Mouse (Mus musculus) monocyte, adult 5-6 weeks (primary cell): ENCODE results near the gene Dnajc3. TPM values are rescaled to one million over a fixed set of nuclear protein-coding genes. Genes with fewer than 3 reads are reported as not detected.

Source experiments
- ATAC-seq: fragments of 153-309, 156-312 bp; replicated peaks from 2 replicates; pipeline ENCODE4 v1.8.0; 2017; ENCODE audit warnings: mild to moderate bottlenecking; ENCODE audit not compliant: low TSS enrichment, insufficient number of reproducible peaks, severe bottlenecking, poor library complexity, low FRiP score
- total RNA-seq: library from RNA; stranded (forward); fragments of 200-1000, 200-491, 200-594 nt; gene quantifications from 3 replicates; pipeline ENCODE4 v1.2.3, GENCODE M21; 2017

Dnajc3 gene
- total RNA-seq = 73.5 to 105 TPM (median 85.8 TPM) in 3 replicates

GRCm38 (mm10) chr14:118937533-118938492, at the start of gene Dnajc3:
Gene Dnajc3, plus strand, starts transcription at chr14:118937976.
- ATAC-seq = peak; percentile 97

GRCm38 (mm10) chr14:118890101-118890500, 47.7 kb upstream of the Dnajc3 start:
- ATAC-seq = no peak

- ATAC-seq = no peak
Observed at GRCm38 (mm10) chr14:118895228-118895627, 42.5 kb upstream of the Dnajc3 start.

GRCm38 (mm10) chr14:118895655-118896054, 42.1 kb upstream of the Dnajc3 start:
- ATAC-seq = no peak

GRCm38 (mm10) chr14:118899940-118900339, 37.8 kb upstream of the Dnajc3 start:
- ATAC-seq = no peak

GRCm38 (mm10) chr14:118900911-118901310, 36.9 kb upstream of the Dnajc3 start:
- no peak for ATAC-seq

GRCm38 (mm10) chr14:118903397-118903796, 34.4 kb upstream of the Dnajc3 start:
- no peak for ATAC-seq

GRCm38 (mm10) chr14:118903867-118904562, 33.8 kb upstream of the Dnajc3 start:
- no peak for ATAC-seq

GRCm38 (mm10) chr14:118907592-118907991, 30.2 kb upstream of the Dnajc3 start:
- ATAC-seq = no peak

- no peak for ATAC-seq
Observed at GRCm38 (mm10) chr14:118909872-118910271, 27.9 kb upstream of the Dnajc3 start.

- 0 out of 2 replicates have a peak, but pooled peaks have one; percentile 29 for ATAC-seq
Observed at GRCm38 (mm10) chr14:118910332-118911222, 27.2 kb upstream of the Dnajc3 start.

- ATAC-seq = no peak
Observed at GRCm38 (mm10) chr14:118911521-118911920, 26.3 kb upstream of the Dnajc3 start.

- no peak for ATAC-seq
Observed at GRCm38 (mm10) chr14:118913651-118914050, 24.1 kb upstream of the Dnajc3 start.

- ATAC-seq = no peak; the same call in 1 of the 2 replicates
Observed at GRCm38 (mm10) chr14:118919025-118919424, 18.8 kb upstream of the Dnajc3 start.

GRCm38 (mm10) chr14:118920654-118921053, 17.1 kb upstream of the Dnajc3 start:
- ATAC-seq = no peak

- no peak for ATAC-seq
Observed at GRCm38 (mm10) chr14:118922251-118922650, 15.5 kb upstream of the Dnajc3 start.

- ATAC-seq = no peak
Observed at GRCm38 (mm10) chr14:118922667-118923184, 15.1 kb upstream of the Dnajc3 start.
